Mouse (Mus musculus) liver, embryonic 16.5 days (tissue): ENCODE measurements around the gene 1700025B11Rik. TPM values are rescaled to one million over a fixed set of nuclear protein-coding genes. Genes with fewer than 3 reads are reported as not detected.

Source experiments
- ATAC-seq: fragments of 200-750 bp; cut with Nextera tagmentation; 2 replicates; pipeline ENCODE4 v1.8.0; 2017; ENCODE audit warnings: low read depth, mild to moderate bottlenecking, moderate number of reproducible peaks, moderate library complexity
- H3K27ac ChIP-seq: fragments of 300-500 bp; sonication (generic); 2 replicates; pipeline ENCODE4 v1.5.1; 2014; ENCODE audit warnings: mild to moderate bottlenecking, low read length
- H3K27me3 ChIP-seq: fragments of 300-500 bp; sonication (generic); 2 replicates; pipeline ENCODE4 v1.6.1; 2014; ENCODE audit warnings: low read depth, low read length, mixed read lengths; ENCODE audit not compliant: control insufficient read depth, insufficient read depth
- H3K36me3 ChIP-seq: fragments of 300-500 bp; sonication (generic); 2 replicates; pipeline ENCODE4 v1.6.1; 2014; ENCODE audit warnings: mild to moderate bottlenecking; ENCODE audit not compliant: control insufficient read depth, insufficient read depth
- H3K4me1 ChIP-seq: fragments of 300-500 bp; sonication (generic); 2 replicates; pipeline ENCODE4 v1.6.1; 2014; ENCODE audit warnings: low read depth, low read length, mixed read lengths; ENCODE audit not compliant: control insufficient read depth
- H3K4me2 ChIP-seq: fragments of 300-500 bp; sonication (generic); 2 replicates; pipeline ENCODE4 v1.6.1; 2014; ENCODE audit warnings: low read depth, low read length, mixed read lengths
- H3K4me3 ChIP-seq: fragments of 300-500 bp; sonication (generic); 2 replicates; pipeline ENCODE4 v1.5.1; 2014; ENCODE audit warnings: low read depth, mild to moderate bottlenecking, low read length
- H3K9ac ChIP-seq: fragments of 300-500 bp; sonication (generic); 2 replicates; pipeline ENCODE4 v1.6.1; 2014; ENCODE audit warnings: low read depth, low read length
- H3K9me3 ChIP-seq: fragments of 300-500 bp; sonication (generic); replicated peaks from 2 replicates; pipeline ENCODE4 v1.6.1; 2016; ENCODE audit warnings: low read length; ENCODE audit not compliant: control insufficient read depth
- WGBS: fragments of 180-500 bp; shearing (Covaris S2); extraction: QIAGEN DNeasy Blood & Tissue Kit; methylation state at CpG from one replicate; pipeline ENCODE4 v1.1.7; 2014; ENCODE audit not compliant: insufficient replicate concordance; 5-methylcytosine and 5-hydroxymethylcytosine counted together
- polyA plus RNA-seq: library from polyadenylated mRNA; unstranded; fragments of >200 nt; fragmentation: Nextera tagmentation; extraction: Ambion mirVana; gene quantifications from 2 replicates; pipeline ENCODE4 v1.2.1, GENCODE M21; 2015

Gene 1700025B11Rik
- polyA plus RNA-seq = not detected in 2 replicates

DNA sequence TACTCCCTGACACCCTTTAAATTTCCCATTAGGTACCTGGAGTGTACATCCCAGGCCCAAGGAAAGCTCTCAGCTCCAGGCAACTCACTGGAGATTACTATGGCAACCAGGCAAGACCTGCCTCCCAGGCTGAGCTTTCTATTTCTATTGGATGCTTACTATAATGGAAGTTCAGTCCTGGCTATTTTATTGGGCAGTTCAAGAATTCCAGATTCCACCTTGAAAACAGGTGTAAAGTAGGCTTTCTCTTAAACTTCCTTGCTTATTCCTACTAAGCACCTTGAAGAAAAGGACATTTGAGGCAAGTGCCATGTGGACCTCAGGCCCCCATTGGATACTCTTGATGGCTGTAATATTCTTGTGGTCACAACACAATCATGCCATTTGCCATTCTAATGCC, at the start of gene 1700025B11Rik:
TSS of gene 1700025B11Rik (minus strand) at position 101 of the 400 bp plus-strand sequence.
- Histone ChIP-seq H3K4me1 (no peaks in the 10 kb centered on the region), H3K27me3 (no peaks in the 10 kb centered on the region), H3K36me3 (no peaks in the 10 kb centered on the region), H3K4me2 (no peak within 1 kb of the TSS), H3K9me3 (no peaks in the 10 kb centered on the region), H3K9ac (no peak within 1 kb of the TSS), H3K27ac (no peak within 1 kb of the TSS), H3K4me3 (no peak within 1 kb of the TSS)
- ATAC-seq = no peak

DNA sequence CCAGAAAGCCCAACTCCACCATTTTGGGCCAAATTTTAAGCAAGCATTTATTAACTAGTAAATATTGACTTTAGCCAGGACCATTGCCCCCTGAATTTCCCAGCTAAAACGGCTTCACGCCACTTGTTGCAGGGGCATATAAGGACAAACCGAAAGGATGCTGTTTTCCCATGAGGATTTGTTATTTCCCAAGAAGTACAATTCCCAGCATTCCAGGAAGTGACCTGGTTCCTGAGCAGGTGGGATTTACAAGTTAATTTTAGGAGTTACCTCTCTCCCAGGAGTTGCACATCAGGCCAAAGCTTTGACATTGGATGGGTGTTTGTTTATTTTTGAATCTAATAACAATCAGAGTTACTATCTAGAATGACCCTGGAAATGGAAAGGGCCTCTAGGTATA, 44.4 kb upstream of the 1700025B11Rik start:
- Histone ChIP-seq H3K4me3 (no peak overlapping the region), H3K36me3 (no peaks in the 10 kb centered on the region), H3K4me2 (no peak overlapping the region), H3K4me1 (no peaks in the 10 kb centered on the region), H3K9me3 (no peaks in the 10 kb centered on the region), H3K27ac (no peak overlapping the region), H3K9ac (no peak overlapping the region), H3K27me3 (no peaks in the 10 kb centered on the region)
- ATAC-seq = no peak
- 77% methylated on average over 3 of the region's 3 CpGs for WGBS

DNA sequence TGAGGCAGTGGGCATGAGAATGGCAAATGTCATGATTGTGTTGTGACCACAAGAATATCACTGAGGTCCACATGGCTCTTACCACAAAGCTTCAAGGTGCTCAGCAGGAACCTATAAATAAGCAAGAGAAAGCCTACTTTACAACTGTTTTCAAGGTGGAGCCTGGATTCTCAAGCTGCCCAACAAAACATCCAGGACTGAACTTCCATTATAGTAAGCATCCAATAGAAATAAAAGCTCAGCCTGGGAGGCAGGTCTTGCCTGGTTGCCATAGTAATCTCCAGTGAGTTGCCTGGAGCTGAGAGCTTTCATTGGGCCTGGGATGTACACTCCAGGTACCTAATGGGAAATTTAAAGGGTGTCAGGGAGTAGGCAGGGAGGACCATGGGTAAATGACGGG, 37.3 kb upstream of the 1700025B11Rik start, which contains the start of gene Gm36245:
TSS of gene Gm36245 (plus strand) at position 301 of the 400 bp plus-strand sequence.
- Histone ChIP-seq H3K9ac (no peak within 1 kb of the TSS), H3K36me3 (no peaks in the 10 kb centered on the region), H3K4me2 (no peak within 1 kb of the TSS), H3K9me3 (no peaks in the 10 kb centered on the region), H3K27ac (no peak within 1 kb of the TSS), H3K27me3 (no peaks in the 10 kb centered on the region), H3K4me1 (no peaks in the 10 kb centered on the region), H3K4me3 (no peak within 1 kb of the TSS)
- no peak for ATAC-seq
- WGBS = 56% methylated on average over 1 of the region's 1 CpGs

- 29% methylated on average over 3 of the region's 3 CpGs for WGBS
- ATAC-seq = no peak
- no peaks in the 10 kb centered on the region for H3K9me3 ChIP-seq
- no peak overlapping the region for H3K4me2 ChIP-seq
- no peak overlapping the region for H3K9ac ChIP-seq
- no peaks in the 10 kb centered on the region for H3K4me1 ChIP-seq
- no peak overlapping the region for H3K4me3 ChIP-seq
- H3K27me3 ChIP-seq = no peaks in the 10 kb centered on the region
- H3K36me3 ChIP-seq = no peaks in the 10 kb centered on the region
- no peak overlapping the region for H3K27ac ChIP-seq
Measured at GRCm38 (mm10) chr15:77598429-77598828, 36.7 kb upstream of the 1700025B11Rik start.

DNA sequence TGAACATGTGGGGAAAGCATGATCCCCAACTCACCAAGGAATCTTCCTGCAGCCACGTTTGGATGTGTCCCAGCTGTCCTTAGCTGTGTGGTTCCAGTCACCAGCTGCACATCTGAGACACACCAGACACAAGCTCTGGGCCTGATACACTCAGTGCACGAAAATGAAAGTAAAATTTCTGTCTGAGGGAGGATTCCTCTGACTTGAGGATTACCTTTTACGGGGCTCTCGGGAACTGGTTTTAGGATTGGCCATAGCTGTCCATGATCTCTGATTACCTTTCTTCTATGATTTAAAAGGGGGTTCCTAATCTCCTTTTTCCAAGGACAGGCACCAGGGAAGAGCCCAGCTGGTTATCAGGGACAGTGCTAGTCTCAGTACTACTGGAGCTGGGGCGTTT, 34.3 kb upstream of the 1700025B11Rik start, which contains the start of gene Apol10b:
TSS of gene Apol10b (minus strand) at position 165 of the 400 bp plus-strand sequence.
- 42% methylated on average over 5 of the region's 5 CpGs for WGBS
- Histone ChIP-seq H3K4me1 (no peaks in the 10 kb centered on the region), H3K36me3 (no peaks in the 10 kb centered on the region), H3K9ac (no peak within 1 kb of the TSS), H3K9me3 (no peaks in the 10 kb centered on the region), H3K27me3 (no peaks in the 10 kb centered on the region), H3K27ac (no peak within 1 kb of the TSS), H3K4me3 (no peak within 1 kb of the TSS), H3K4me2 (no peak within 1 kb of the TSS)
- ATAC-seq = no peak

DNA sequence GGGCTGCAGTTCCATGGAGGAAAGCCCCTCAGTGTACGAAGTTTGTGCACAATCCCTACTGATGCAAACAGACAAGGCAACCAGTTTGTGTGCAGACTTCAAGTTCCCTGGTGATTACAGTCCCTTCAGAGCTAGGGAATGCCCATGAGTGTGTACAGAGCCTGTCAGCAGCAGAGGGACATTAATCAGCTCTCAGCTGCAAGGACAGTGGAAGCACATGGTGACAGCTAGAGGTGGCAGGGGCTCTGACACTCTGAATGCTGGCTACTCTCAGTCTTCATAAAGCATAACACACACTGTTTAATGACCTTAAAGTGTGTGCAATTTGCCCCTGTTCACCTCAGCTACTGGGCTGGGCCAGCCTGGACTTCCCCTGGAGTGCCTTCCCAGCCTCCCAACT, 31.9 kb upstream of the 1700025B11Rik start:
- H3K36me3 ChIP-seq = no peaks in the 10 kb centered on the region
- H3K27me3 ChIP-seq = no peaks in the 10 kb centered on the region
- H3K9ac ChIP-seq = no peak overlapping the region
- H3K4me1 ChIP-seq = no peaks in the 10 kb centered on the region
- H3K27ac ChIP-seq = no peak overlapping the region
- H3K4me2 ChIP-seq = no peak overlapping the region
- no peaks in the 10 kb centered on the region for H3K9me3 ChIP-seq
- WGBS = 46% methylated on average over 1 of the region's 1 CpGs
- ATAC-seq = no peak
- H3K4me3 ChIP-seq = no peak overlapping the region

DNA sequence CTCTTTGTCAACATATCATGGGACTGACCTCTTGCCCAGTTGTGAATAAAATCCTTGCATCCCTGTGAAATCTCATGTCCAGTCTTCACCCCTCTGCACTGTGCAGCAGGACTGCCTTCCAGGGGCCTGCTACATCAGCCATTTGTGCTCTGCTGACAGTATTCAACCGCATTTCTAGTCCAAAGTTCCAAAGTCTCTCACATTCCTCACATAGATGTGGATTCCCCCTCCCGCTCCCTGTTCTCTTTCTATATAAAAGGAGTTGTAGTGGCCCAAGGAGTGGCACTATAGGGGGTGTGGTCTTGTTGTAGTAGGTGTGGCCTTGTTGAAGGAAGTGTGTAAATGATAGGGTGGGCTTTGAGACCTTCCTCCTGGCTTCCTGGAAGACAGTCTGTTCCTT, 29.2 kb upstream of the 1700025B11Rik start:
- Histone ChIP-seq H3K27me3 (no peaks in the 10 kb centered on the region), H3K9ac (no peak overlapping the region), H3K4me1 (no peaks in the 10 kb centered on the region), H3K4me3 (no peak overlapping the region), H3K9me3 (no peaks in the 10 kb centered on the region), H3K36me3 (no peaks in the 10 kb centered on the region), H3K4me2 (no peak overlapping the region), H3K27ac (no peak overlapping the region)
- WGBS = 57% methylated on average over 2 of the region's 2 CpGs
- ATAC-seq = no peak

DNA sequence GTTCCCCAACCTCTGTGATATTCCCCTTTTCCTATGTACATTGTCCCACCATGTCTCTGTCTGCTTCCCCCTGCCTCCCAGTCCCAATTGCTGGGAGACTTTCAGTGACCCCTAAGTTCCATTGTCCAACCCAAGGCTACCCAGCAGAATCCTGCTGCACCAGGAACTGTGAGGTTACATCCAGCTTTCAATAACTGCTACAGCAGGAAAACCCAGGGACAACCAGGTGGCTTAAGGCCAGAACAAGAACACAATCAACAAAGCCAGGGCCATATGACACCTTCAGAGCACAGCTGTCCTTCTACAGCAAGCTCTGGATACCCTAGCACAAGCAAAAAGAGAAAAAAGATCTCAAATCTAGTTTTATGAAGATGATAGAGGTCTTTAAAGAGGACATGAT, 27.3 kb upstream of the 1700025B11Rik start:
- H3K36me3 ChIP-seq = no peaks in the 10 kb centered on the region
- no peaks in the 10 kb centered on the region for H3K27me3 ChIP-seq
- ATAC-seq = no peak
- H3K27ac ChIP-seq = no peak overlapping the region
- H3K4me3 ChIP-seq = no peak overlapping the region
- H3K4me2 ChIP-seq = no peak overlapping the region
- H3K9me3 ChIP-seq = no peaks in the 10 kb centered on the region
- no peak overlapping the region for H3K9ac ChIP-seq
- H3K4me1 ChIP-seq = no peaks in the 10 kb centered on the region

GRCm38 (mm10) chr15:77587026-77587425, 25.3 kb upstream of the 1700025B11Rik start:
- H3K4me1 ChIP-seq = no peaks in the 10 kb centered on the region
- no peak overlapping the region for H3K4me3 ChIP-seq
- no peaks in the 10 kb centered on the region for H3K9me3 ChIP-seq
- no peak overlapping the region for H3K4me2 ChIP-seq
- no peak for ATAC-seq
- no peaks in the 10 kb centered on the region for H3K36me3 ChIP-seq
- H3K27me3 ChIP-seq = no peaks in the 10 kb centered on the region
- H3K27ac ChIP-seq = no peak overlapping the region
- no peak overlapping the region for H3K9ac ChIP-seq

- Histone ChIP-seq H3K4me2 (no peak overlapping the region), H3K4me1 (no peaks in the 10 kb centered on the region), H3K27ac (no peak overlapping the region), H3K9ac (no peak overlapping the region), H3K27me3 (no peaks in the 10 kb centered on the region), H3K36me3 (no peaks in the 10 kb centered on the region), H3K9me3 (no peaks in the 10 kb centered on the region), H3K4me3 (no peak overlapping the region)
- ATAC-seq = no peak
- WGBS = 28% methylated on average over 1 of the region's 1 CpGs
Measured at GRCm38 (mm10) chr15:77581681-77582080, 20.0 kb upstream of the 1700025B11Rik start.
